ENCODE assay signal across 18 mouse cellular contexts in the genomic region with DNA sequence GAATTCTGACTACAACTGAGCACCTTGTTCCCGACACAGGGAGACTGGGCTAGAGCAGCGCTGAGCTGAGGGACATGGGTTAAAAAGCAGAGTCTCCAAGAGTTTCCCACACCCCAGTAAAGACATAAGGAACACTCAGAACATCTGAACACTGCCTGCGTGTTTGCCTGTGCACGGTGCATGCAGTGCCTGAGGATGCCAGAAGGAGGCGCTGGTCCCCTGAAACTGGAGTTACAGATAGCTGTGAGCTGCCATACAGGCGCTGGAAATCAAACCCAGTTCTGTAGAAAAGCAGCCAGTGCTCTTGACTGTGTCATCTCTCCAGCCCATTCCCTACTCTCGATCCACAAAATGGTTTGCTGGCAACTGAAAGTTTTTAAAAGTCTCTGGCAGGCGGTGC. TPM values are rescaled to one million over a fixed set of nuclear protein-coding genes. Genes with fewer than 3 reads are reported as not detected.
DNase-seq lines count a peak whose midpoint lies in the region; ATAC-seq and TF ChIP-seq lines count a peak whose summit lies in the region.
"Had no signal": no experiment of that assay in that cellular context is flagged by ENCODE, and none has a peak within 500 bp of the region (broad histone marks: within the 10 kb centered on the region; RNA-seq: fewer than 3 reads in every experiment).

No protein-coding gene starts in this region.

- no peak overlapping the region for H3K27ac ChIP-seq in heart, adult 2 months
- H3K27ac ChIP-seq in spleen, adult 2 months (ENCODE audit: insufficient read depth, low read length), result no peak overlapping the region
- H3K27ac ChIP-seq: liver, embryonic 13.5 days; neural tube, embryonic 12.5 days had no signal

- no peak for ATAC-seq in Patski

- TF ChIP-seq EP300 in heart, adult 2 months (IDR thresholded peaks at IDR 0.05; ENCODE audit: insufficient read depth, low read depth, low read length), result no peak

- 83% methylated on average over 8 of the region's 8 CpGs for WGBS in heart, adult 2 months
- WGBS in spleen, adult 2 months, result 93% methylated on average over 8 of the region's 8 CpGs

- TF ChIP-seq POLR2A in heart, adult 2 months (IDR thresholded peaks at IDR 0.05; ENCODE audit: insufficient read depth, low read depth, low read length), result no peak
- TF ChIP-seq POLR2A in spleen, adult 2 months (IDR thresholded peaks at IDR 0.05; ENCODE audit: low read depth, low read length), result no peak

- TF ChIP-seq CTCF in heart, adult 2 months (IDR thresholded peaks at IDR 0.05), result peak; percentile 58
- TF ChIP-seq CTCF in spleen, adult 2 months (IDR thresholded peaks at IDR 0.05; ENCODE audit: extremely low read depth, insufficient read depth, insufficient read length, insufficient replicate concordance), result peak; percentile 13; the same call in 1 of the 2 replicates
- TF ChIP-seq CTCF in Patski (IDR thresholded peaks at IDR 0.05), result peak; percentile 60

- H3K9ac ChIP-seq in heart, adult 2 months (ENCODE audit: low read depth, low read length), result no peak overlapping the region
- H3K9ac ChIP-seq: liver, embryonic 13.5 days; neural tube, embryonic 12.5 days had no signal

- in situ Hi-C loops in Patski (cut with MboI; ENCODE audit: low pct_unique_long_range_greater_than_20kb), result no loop called here

- DNase-seq in heart, adult 2 months, result no peak
- DNase-seq in heart, postnatal 4 days, result no peak
- DNase-seq in spleen, adult 2 months (ENCODE audit: low read depth in 1 of 2, low spot score in 2 of 2), result no peak
- DNase-seq in spleen, adult 12 weeks (ENCODE audit: low spot score), result no peak
- no peak for DNase-seq in Patski (ENCODE audit: low read depth, low spot score)
- peak; percentile 32 for DNase-seq in splenic B cell, adult 2 months (ENCODE audit: low read depth, low spot score)
- no peak for DNase-seq in adrenal gland, postnatal 14 days
- DNase-seq in c-Kit-positive CD71-positive TER-119-positive erythroid progenitor cells, embryonic 14.5 days (ENCODE audit: low spot score), result no peak
- DNase-seq: adrenal gland, adult 8-10 months; cerebellum, adult 11-12 months; heart, postnatal 14 days; liver, embryonic 13.5 days; retina, postnatal 1 day had no signal

- CTCF ChIA-PET in Patski (lab: Charles Lee), result interaction anchor here (1.0 kb wide), 1 partner anchor 38 kb away, joined by 3 read pairs; no protein-coding TSS in a partner anchor

- POLR2A ChIA-PET in Patski (lab: Charles Lee), result interaction anchor here (0.6 kb wide), 1 partner anchor 76 kb away, joined by 3 read pairs; no protein-coding TSS in a partner anchor

- peaks cover 5% of the 10 kb centered on the region for H3K79me2 ChIP-seq in heart, adult 2 months (replicated peaks; ENCODE audit: control insufficient read depth, insufficient read depth, low read length)

- peaks cover 2% of the 10 kb centered on the region; the same call in 1 of the 2 replicates for H3K36me3 ChIP-seq in heart, adult 2 months (ENCODE audit: control insufficient read depth, insufficient read depth, low read length)
- peaks cover 8% of the 10 kb centered on the region for H3K36me3 ChIP-seq in spleen, adult 2 months (ENCODE audit: control insufficient read depth, insufficient read depth, low read length)
- peaks cover 9% of the 10 kb centered on the region for H3K36me3 ChIP-seq in splenic B cell, adult 2 months (ENCODE audit: control insufficient read depth, insufficient read depth, low read length, poor library complexity, severe bottlenecking)
- H3K36me3 ChIP-seq: liver, embryonic 13.5 days had no signal

- no peak overlapping the region for H3K4me3 ChIP-seq in heart, adult 2 months
- no peak overlapping the region for H3K4me3 ChIP-seq in spleen, adult 2 months (ENCODE audit: extremely low read depth, insufficient read depth, insufficient read length)
- H3K4me3 ChIP-seq: liver, embryonic 13.5 days; neural tube, embryonic 12.5 days had no signal

- H3K4me1 ChIP-seq in heart, adult 2 months (ENCODE audit: control insufficient read depth, insufficient read depth, low read length), result peaks cover 22% of the 10 kb centered on the region
- peaks cover 18% of the 10 kb centered on the region for H3K4me1 ChIP-seq in spleen, adult 2 months (ENCODE audit: control insufficient read depth, insufficient read depth, insufficient read length)

- intact Hi-C loops in heart, adult 2 months (cut with DNase I), result no loop called here

- H3K27me3 ChIP-seq in heart, adult 2 months (ENCODE audit: control insufficient read depth, insufficient read depth, low read length), result no peaks in the 10 kb centered on the region
- H3K27me3 ChIP-seq in spleen, adult 2 months (ENCODE audit: control insufficient read depth, insufficient read depth, low read length), result no peaks in the 10 kb centered on the region
- H3K27me3 ChIP-seq in Patski, result no peaks in the 10 kb centered on the region
- H3K27me3 ChIP-seq in splenic B cell, adult 2 months (ENCODE audit: control insufficient read depth, insufficient read depth, low read length, poor library complexity, severe bottlenecking), result no peaks in the 10 kb centered on the region
- H3K27me3 ChIP-seq: liver, embryonic 13.5 days; neural tube, embryonic 12.5 days had no signal

RNA-seq across cellular contexts. Expression of a gene that starts 19.7 kb away (rescaled TPM):
- total RNA-seq in heart, adult 2 months (2021), result 1 to 10 TPM; 1.9 to 2.2 TPM
- not detected in 2 replicates for polyA plus RNA-seq in heart, adult 2 months (2012; rRNA removed)
- total RNA-seq in heart, postnatal 4 days (2021), result under 1 TPM; 0.36 to 0.50 TPM
- 3.9 TPM in 1 of 2 replicates, not detected in the other for polyA plus RNA-seq in spleen, adult 2 months (2012; rRNA removed)
- polyA plus RNA-seq in Patski (2021), result not detected
- total RNA-seq in adrenal gland, postnatal 14 days (2021), result 2.0 and 3.4 TPM in 2 replicates
- total RNA-seq: granulocyte monocyte progenitor cell, adult 5-6 weeks; layer of hippocampus, postnatal 14 days had no signal
- polyA plus RNA-seq: embryonic facial prominence, embryonic 11.5 days; kidney, embryonic 14.5 days; liver, embryonic 13.5 days; neural tube, embryonic 12.5 days had no signal

RNA-seq across cellular contexts. Expression of a gene that starts 32.0 kb away (rescaled TPM):
- total RNA-seq in heart, adult 2 months (2021), result 10 to 100 TPM; 30.1 to 31.2 TPM
- polyA plus RNA-seq in heart, adult 2 months (2012; rRNA removed), result 18.6 and 22.8 TPM in 2 replicates
- total RNA-seq in heart, postnatal 4 days (2021), result 10 to 100 TPM; 53.8 to 56.0 TPM
- polyA plus RNA-seq in spleen, adult 2 months (2012; rRNA removed), result 35.2 and 47.3 TPM in 2 replicates
- polyA plus RNA-seq in Patski (2021), result 40.6 TPM
- total RNA-seq in adrenal gland, postnatal 14 days (2021), result 37.0 and 45.3 TPM in 2 replicates
